Mouse (Mus musculus) lung, embryonic 15.5 days (tissue): ENCODE measurements at regions not wholly inside any gene's neighbourhood (a gene's known extent, or its start where the extent isn't known, plus 50 kb on each side); places are given as distances from the start of the nearest gene placed in this dataset.
A peak's percentile ranks its signal among the peaks of the same experiment; 100 is the strongest.

Experiments used
- ATAC-seq: fragments of 200-750 bp; cut with Nextera tagmentation; 2 replicates; pipeline ENCODE4 v1.8.0; 2017; ENCODE audit warnings: moderate number of reproducible peaks, borderline replicate concordance; ENCODE audit not compliant: low FRiP score, low TSS enrichment; ENCODE audit errors: extremely low read depth
- H3K27ac ChIP-seq: fragments of 300-500 bp; sonication (generic); 2 replicates; pipeline ENCODE4 v1.5.1; 2015; ENCODE audit warnings: moderate library complexity, mild to moderate bottlenecking, inconsistent platforms
- H3K27me3 ChIP-seq: fragments of 300-500 bp; sonication (generic); 2 replicates; pipeline ENCODE4 v1.6.1; 2015; ENCODE audit warnings: inconsistent platforms
- H3K36me3 ChIP-seq: fragments of 300-500 bp; sonication (generic); 2 replicates; pipeline ENCODE4 v1.6.1; 2015; ENCODE audit warnings: inconsistent platforms
- H3K4me1 ChIP-seq: fragments of 300-500 bp; sonication (generic); 2 replicates; pipeline ENCODE4 v1.6.1; 2015; ENCODE audit warnings: inconsistent platforms
- H3K4me2 ChIP-seq: fragments of 300-500 bp; sonication (generic); 2 replicates; pipeline ENCODE4 v1.6.1; 2015; ENCODE audit warnings: inconsistent platforms, mild to moderate bottlenecking, moderate library complexity
- H3K4me3 ChIP-seq: fragments of 300-500 bp; sonication (generic); 2 replicates; pipeline ENCODE4 v1.5.1; 2015; ENCODE audit warnings: mild to moderate bottlenecking, inconsistent platforms
- H3K9ac ChIP-seq: fragments of 300-500 bp; sonication (generic); 2 replicates; pipeline ENCODE4 v1.6.1; 2015; ENCODE audit warnings: inconsistent platforms
- H3K9me3 ChIP-seq: fragments of 300-500 bp; sonication (generic); 2 replicates; pipeline ENCODE4 v1.6.1; 2016; ENCODE audit warnings: inconsistent platforms
- WGBS: fragments of 180-500 bp; shearing (Covaris S2); methylation state at CpG from one replicate; pipeline ENCODE4 v1.1.7; 2015; 5-methylcytosine and 5-hydroxymethylcytosine counted together

DNA sequence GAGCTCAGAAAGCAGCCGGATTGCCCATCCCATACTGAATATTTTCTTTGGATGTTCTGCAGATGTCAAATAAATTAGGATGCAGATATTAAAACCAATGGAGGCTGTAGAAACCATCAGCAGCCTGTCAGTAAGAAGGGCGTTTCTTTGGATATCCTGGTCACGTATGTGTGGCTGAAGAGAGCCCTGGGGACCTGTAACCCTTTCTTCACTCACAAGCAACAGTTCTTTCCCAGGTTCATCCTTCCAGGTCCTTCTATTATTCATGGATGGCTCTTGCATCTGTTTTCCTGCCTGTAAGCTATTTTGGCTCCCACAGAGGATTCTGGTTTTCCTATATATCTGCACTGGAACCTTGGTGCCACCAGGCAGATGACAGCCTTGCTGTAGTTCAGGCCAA lies 372.2 kb upstream of the Nt5c1b start:
- Histone ChIP-seq H3K9ac (no peak overlapping the region), H3K36me3 (no peaks in the 10 kb centered on the region), H3K9me3 (no peaks in the 10 kb centered on the region), H3K4me1 (peaks cover 13% of the 10 kb centered on the region), H3K27ac (peak overlapping the region; percentile 59), H3K27me3 (no peaks in the 10 kb centered on the region), H3K4me2 (no peak overlapping the region), H3K4me3 (no peak overlapping the region)
- no peak for ATAC-seq
- 24% methylated on average over 3 of the region's 3 CpGs for WGBS

DNA sequence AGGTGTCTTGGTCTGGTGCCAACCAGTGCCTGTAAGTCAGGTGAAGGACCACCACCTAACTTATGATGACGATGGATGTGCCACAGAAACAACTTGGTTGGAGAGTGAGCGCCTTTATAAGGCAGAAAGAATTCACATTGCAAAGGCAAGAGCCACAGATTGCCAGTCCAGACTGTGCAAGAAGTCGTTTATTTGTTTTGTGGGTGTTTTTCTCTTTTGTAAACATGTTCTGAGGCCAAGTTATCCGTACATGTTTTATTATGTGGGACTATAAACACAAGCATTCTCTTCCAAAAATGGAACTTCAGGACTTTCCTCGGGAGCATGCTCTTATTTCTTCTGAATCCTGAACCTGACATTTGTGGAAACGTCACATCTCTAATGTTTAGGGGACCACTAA lies 369.8 kb upstream of the Nt5c1b start:
- no peaks in the 10 kb centered on the region for H3K27me3 ChIP-seq
- H3K9me3 ChIP-seq, result no peaks in the 10 kb centered on the region
- H3K27ac ChIP-seq, result no peak overlapping the region
- no peaks in the 10 kb centered on the region for H3K36me3 ChIP-seq
- no peak overlapping the region for H3K9ac ChIP-seq
- WGBS, result 47% methylated on average over 6 of the region's 6 CpGs
- no peak overlapping the region for H3K4me3 ChIP-seq
- H3K4me2 ChIP-seq, result no peak overlapping the region
- ATAC-seq, result no peak; the same call in 1 of the 2 replicates
- peaks cover 13% of the 10 kb centered on the region for H3K4me1 ChIP-seq

DNA sequence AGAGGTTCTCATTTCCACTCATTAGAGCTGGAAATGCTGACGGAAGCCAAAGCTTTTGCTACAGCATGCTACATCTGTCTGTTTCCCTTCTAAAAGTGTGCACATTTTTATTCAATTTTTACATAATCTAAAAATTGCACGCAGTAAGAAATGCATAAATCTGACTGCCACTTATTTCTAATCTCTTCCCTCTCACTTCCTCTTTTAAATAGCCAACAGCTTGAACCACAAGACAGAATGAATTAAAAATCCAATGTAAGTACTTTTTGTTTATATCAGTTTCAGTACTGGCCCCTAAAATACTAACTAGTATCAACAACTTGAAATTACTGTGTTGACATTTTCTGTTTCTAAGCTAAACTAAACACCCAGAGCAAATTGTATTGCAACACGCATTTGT lies 361.3 kb upstream of the Nt5c1b start:
- no peaks in the 10 kb centered on the region for H3K36me3 ChIP-seq
- no peak overlapping the region for H3K9ac ChIP-seq
- no peak overlapping the region for H3K4me3 ChIP-seq
- no peaks in the 10 kb centered on the region for H3K27me3 ChIP-seq
- H3K27ac ChIP-seq, result no peak overlapping the region
- no peak overlapping the region for H3K4me2 ChIP-seq
- no peaks in the 10 kb centered on the region for H3K4me1 ChIP-seq
- H3K9me3 ChIP-seq, result no peaks in the 10 kb centered on the region
- ATAC-seq, result no peak
- 42% methylated on average over 3 of the region's 3 CpGs for WGBS

DNA sequence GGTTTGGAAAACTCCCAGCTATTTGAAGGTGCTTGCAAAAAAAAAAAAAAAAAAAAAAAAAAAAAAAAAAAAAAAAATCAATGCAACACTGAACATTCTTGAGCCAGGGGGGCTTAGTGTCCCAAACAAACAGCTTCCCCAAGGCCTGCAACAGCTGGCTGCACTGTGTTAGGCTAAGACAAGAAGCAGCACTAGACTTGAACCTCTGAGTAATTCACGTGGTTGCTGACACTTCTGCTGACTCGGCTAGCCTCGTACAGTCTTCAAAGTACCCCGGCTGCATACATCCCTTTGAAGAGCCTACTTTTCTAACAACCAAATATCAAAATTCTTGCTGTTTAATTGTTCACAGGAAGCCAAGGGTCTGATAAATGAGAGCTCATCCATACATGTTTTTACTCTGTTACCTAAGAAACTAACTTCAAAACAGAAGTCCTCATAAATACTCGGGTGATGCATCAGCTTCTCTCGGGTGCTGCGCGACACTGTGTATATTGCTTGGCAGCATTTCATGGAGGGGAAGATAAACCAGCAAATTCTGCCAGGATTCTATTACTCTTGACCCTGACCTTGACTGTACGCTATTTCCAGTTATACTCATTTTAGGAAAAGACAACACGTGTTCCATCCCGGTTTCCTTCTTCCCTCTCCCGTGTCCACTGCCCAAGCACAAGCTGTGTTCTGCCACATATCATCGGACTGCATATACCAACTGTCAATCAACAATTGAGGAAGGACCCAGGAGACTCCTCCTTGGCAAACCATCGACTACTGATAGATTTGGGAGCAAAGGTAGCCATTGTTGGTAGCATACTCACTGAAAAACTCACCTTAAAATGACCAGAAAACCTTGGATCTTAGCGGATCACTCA lies 352.8 kb upstream of the Nt5c1b start:
- WGBS, result 43% methylated on average over 15 of the region's 15 CpGs
- H3K9me3 ChIP-seq, result no peaks in the 10 kb centered on the region
- H3K4me3 ChIP-seq, result no peak overlapping the region
- H3K27me3 ChIP-seq, result no peaks in the 10 kb centered on the region
- 0 out of 2 replicates have a peak, but pooled peaks cover 2% of the 10 kb centered on the region for H3K4me1 ChIP-seq
- no peak overlapping the region for H3K9ac ChIP-seq
- no peak overlapping the region for H3K27ac ChIP-seq
- ATAC-seq, result peak; percentile 81; the same call in 1 of the 2 replicates
- H3K36me3 ChIP-seq, result no peaks in the 10 kb centered on the region
- H3K4me2 ChIP-seq, result no peak overlapping the region

DNA sequence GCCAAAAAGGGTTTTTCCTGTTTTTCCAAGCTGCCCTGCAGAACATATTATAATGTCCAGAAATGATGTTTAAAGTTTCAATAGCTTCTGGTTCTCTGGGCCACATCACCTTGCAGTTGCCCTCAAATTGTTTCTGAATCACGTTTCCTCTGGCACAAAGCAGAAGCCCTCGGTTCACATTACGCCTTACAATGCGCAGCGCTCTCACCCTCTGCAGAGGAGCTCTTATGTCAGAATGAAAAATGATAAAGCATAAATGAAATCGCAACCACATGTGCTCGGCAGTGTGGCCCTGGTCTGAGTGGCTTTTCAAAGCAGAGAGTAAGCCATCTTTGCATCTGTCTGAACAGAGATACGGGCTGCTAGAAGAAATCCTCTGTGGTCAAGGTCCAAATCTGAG lies 334.3 kb upstream of the Nt5c1b start:
- no peak overlapping the region for H3K9ac ChIP-seq
- H3K27ac ChIP-seq, result no peak overlapping the region
- no peaks in the 10 kb centered on the region; the same call in 1 of the 2 replicates for H3K4me1 ChIP-seq
- 43% methylated on average over 8 of the region's 8 CpGs for WGBS
- no peak for ATAC-seq
- H3K4me3 ChIP-seq, result no peak overlapping the region
- H3K9me3 ChIP-seq, result no peaks in the 10 kb centered on the region
- no peaks in the 10 kb centered on the region for H3K36me3 ChIP-seq
- no peaks in the 10 kb centered on the region for H3K27me3 ChIP-seq
- H3K4me2 ChIP-seq, result no peak overlapping the region

DNA sequence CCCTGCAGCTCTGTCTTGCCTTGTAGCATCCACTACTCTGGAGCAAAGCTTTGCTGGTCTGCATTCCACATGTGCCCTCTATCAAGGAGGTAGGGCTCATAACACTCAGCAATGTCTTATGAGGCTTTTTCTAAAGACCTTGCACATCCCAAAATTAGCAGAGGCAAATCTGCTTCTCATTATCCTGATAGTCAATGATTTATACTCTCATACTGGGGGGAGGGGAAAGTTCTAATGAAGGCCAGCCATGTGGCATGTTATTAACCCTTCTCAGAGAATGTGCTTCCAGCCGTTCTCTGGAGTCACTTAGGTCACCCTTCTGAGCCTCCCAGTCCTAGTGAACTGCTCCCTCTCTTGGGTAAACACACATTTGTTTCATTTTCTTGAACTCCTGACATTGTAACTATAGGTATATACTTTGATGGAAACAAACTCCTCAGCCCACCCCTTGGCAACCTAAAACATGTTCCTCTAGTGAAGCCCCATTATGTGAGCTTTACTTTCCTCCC lies 307.7 kb upstream of the Nt5c1b start:
- Histone ChIP-seq H3K27me3 (no peaks in the 10 kb centered on the region), H3K4me1 (no peaks in the 10 kb centered on the region), H3K36me3 (no peaks in the 10 kb centered on the region), H3K27ac (no peak overlapping the region), H3K4me2 (no peak overlapping the region), H3K9ac (no peak overlapping the region), H3K4me3 (no peak overlapping the region), H3K9me3 (no peaks in the 10 kb centered on the region)
- 19% methylated on average over 1 of the region's 1 CpGs for WGBS
- no peak for ATAC-seq

DNA sequence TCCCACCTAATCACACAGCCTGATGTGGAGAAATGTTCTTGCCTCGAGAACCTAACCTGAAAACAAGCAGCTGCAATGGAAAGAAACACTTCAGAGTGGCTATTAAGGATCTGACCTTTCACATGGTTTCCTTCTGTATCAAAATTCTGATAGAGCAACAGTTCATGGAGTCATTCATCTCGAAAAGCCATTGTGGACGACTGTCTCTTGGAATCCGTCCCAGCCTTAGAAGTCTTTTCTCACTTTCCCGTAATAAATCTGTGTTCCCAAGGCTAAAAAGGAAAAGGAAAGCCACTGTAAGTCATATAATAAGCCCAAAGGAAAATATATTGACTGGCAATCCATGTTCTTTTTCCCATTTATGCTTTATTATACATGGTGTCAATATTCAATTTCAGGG lies 291.4 kb upstream of the Nt5c1b start:
- H3K27me3 ChIP-seq, result no peaks in the 10 kb centered on the region
- no peak for ATAC-seq
- no peaks in the 10 kb centered on the region for H3K36me3 ChIP-seq
- no peak overlapping the region for H3K27ac ChIP-seq
- 46% methylated on average over 5 of the region's 5 CpGs for WGBS
- no peak overlapping the region for H3K4me2 ChIP-seq
- H3K9ac ChIP-seq, result no peak overlapping the region
- no peak overlapping the region for H3K4me3 ChIP-seq
- no peaks in the 10 kb centered on the region for H3K9me3 ChIP-seq
- H3K4me1 ChIP-seq, result peaks cover 5% of the 10 kb centered on the region; the same call in 1 of the 2 replicates

DNA sequence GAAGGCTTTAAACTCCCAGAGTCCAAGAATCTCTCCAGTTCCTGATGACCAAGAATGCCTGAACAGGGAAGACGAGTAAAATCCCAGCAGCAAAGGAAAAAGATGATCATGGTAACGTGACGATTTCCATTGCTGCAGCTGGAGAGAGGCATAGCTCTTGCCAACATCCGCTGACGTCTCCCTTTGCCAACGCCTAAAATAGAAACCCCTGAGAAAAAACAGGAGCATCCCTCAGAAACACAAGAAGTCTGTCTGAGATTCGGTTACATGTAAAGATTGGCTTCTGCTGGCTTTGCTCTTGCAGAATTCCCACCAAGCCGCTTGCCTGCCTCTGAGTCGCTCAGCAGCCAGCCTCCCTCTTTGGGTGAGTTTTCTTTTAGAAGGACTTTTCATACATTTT lies 290.3 kb upstream of the Nt5c1b start:
- H3K36me3 ChIP-seq, result no peaks in the 10 kb centered on the region
- no peak overlapping the region for H3K4me2 ChIP-seq
- H3K27me3 ChIP-seq, result no peaks in the 10 kb centered on the region
- no peak for ATAC-seq
- peaks cover 5% of the 10 kb centered on the region; the same call in 1 of the 2 replicates for H3K4me1 ChIP-seq
- no peak overlapping the region for H3K9ac ChIP-seq
- 46% methylated on average over 9 of the region's 9 CpGs for WGBS
- H3K4me3 ChIP-seq, result no peak overlapping the region
- no peak overlapping the region for H3K27ac ChIP-seq
- H3K9me3 ChIP-seq, result no peaks in the 10 kb centered on the region

DNA sequence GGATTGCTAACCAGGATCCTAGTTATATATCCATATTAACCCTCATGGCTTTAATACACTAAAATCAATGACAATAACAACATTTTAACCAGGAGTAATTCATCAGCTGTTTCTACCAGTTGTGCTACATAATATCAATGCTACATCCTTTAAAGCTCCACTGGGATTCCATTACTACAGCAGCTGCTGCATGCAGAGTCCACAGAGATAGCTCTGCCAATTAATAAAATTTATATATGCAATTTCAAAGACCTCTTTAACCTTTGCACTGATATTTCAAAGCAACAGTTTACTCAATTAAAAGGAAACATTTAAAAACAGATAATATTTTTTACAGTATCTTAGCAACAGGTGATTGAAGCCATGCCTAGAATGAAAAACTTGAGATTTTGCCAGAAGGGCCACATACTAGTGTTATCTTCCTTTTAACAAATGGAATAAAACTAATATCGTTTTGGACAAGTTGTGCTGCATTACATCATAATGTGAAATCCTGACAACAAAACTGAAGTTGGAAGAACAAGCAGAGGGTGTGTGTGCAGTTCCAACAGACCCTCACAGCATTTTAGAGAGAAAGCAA lies 256.8 kb upstream of the Nt5c1b start:
- Histone ChIP-seq H3K4me1 (no peaks in the 10 kb centered on the region), H3K9me3 (no peaks in the 10 kb centered on the region), H3K36me3 (no peaks in the 10 kb centered on the region), H3K27me3 (no peaks in the 10 kb centered on the region), H3K27ac (no peak overlapping the region), H3K4me2 (no peak overlapping the region), H3K4me3 (no peak overlapping the region), H3K9ac (no peak overlapping the region)
- WGBS, result 27% methylated on average over 1 of the region's 1 CpGs
- peak; percentile 55; the same call in 1 of the 2 replicates for ATAC-seq

DNA sequence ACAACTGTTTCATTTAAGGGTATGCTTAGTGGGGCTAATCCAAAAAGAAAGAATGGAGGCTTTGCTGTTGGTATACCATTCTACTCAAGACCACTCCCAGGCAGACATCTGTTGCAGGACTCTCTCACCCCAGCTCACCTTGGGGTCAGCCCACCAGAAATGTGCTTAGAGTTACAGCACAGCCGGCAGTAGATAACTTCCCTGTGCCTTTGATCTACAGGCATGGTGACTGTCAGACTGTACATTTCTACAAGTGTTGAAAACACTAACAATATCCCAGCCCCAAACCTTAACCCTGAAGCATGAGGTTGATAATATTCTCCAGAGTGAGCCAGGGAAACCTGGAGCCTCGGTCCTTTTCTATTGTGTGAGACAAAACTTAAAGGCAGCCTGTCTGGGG lies 247.7 kb upstream of the Nt5c1b start:
- Histone ChIP-seq H3K27ac (no peak overlapping the region), H3K4me2 (no peak overlapping the region), H3K9me3 (no peaks in the 10 kb centered on the region), H3K4me3 (no peak overlapping the region), H3K27me3 (no peaks in the 10 kb centered on the region), H3K4me1 (no peaks in the 10 kb centered on the region), H3K9ac (no peak overlapping the region), H3K36me3 (no peaks in the 10 kb centered on the region)
- no peak for ATAC-seq
- 39% methylated on average over 2 of the region's 2 CpGs for WGBS

DNA sequence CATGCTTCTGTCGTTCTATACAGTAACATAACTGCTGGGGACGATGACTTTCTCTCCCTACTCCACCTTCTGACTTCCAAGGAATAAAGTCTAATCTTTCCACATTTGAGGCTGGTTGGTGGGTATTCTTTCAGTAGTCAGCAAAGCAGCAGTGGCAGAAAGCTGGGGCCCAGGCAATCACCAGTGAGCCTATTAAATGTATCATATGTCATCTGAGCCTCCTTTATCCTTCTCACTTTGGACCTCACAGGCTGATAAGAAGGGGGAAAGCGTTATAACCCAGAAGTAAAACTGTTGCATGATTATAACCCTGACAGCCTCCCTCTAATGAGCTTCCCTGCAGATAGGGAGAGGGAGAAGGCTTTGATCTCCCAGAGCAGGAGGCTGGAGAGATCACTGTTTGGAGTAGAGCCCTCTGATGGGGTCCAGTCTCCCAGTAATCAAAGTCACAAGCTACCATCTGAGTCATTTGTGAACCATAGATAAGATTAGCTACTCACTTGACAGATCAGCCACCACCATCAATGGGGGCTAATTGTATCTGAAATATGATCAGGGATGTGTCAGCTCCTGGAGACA lies 241.7 kb upstream of the Nt5c1b start:
- no peaks in the 10 kb centered on the region for H3K9me3 ChIP-seq
- no peaks in the 10 kb centered on the region for H3K27me3 ChIP-seq
- WGBS, result 28% methylated on average over 3 of the region's 3 CpGs
- H3K4me1 ChIP-seq, result 0 out of 2 replicates have a peak, but pooled peaks cover 5% of the 10 kb centered on the region
- no peak overlapping the region for H3K4me2 ChIP-seq
- ATAC-seq, result peak; percentile 46; the same call in 1 of the 2 replicates
- no peak overlapping the region for H3K27ac ChIP-seq
- no peak overlapping the region for H3K9ac ChIP-seq
- H3K4me3 ChIP-seq, result no peak overlapping the region
- H3K36me3 ChIP-seq, result no peaks in the 10 kb centered on the region

DNA sequence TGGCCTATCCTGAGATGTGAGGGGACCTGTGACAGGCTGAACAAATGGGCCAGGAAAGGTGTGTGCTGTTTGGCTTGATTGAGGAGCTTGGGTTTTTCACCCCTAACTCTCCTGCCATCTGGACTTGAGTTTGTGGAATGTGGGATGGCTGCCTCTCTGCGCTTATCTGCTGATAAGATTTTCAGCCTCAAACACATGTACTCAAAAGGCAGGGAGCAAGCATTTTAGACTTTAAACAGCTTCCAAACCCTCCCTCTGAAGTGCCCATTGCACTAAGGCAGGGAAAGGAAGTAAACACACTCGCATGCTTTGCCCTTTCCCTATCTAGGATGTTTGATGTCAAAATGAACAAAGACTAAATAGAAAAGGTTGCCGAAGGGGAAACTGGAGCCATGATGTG lies 235.6 kb upstream of the Nt5c1b start:
- no peaks in the 10 kb centered on the region for H3K36me3 ChIP-seq
- no peak for ATAC-seq
- no peak overlapping the region for H3K27ac ChIP-seq
- H3K4me1 ChIP-seq, result no peaks in the 10 kb centered on the region
- no peak overlapping the region for H3K4me3 ChIP-seq
- H3K9ac ChIP-seq, result no peak overlapping the region
- no peak overlapping the region for H3K4me2 ChIP-seq
- H3K9me3 ChIP-seq, result no peaks in the 10 kb centered on the region
- 13% methylated on average over 3 of the region's 3 CpGs for WGBS
- no peaks in the 10 kb centered on the region for H3K27me3 ChIP-seq
